10 mouse cellular contexts compared by ENCODE assay signal in the genomic region with DNA sequence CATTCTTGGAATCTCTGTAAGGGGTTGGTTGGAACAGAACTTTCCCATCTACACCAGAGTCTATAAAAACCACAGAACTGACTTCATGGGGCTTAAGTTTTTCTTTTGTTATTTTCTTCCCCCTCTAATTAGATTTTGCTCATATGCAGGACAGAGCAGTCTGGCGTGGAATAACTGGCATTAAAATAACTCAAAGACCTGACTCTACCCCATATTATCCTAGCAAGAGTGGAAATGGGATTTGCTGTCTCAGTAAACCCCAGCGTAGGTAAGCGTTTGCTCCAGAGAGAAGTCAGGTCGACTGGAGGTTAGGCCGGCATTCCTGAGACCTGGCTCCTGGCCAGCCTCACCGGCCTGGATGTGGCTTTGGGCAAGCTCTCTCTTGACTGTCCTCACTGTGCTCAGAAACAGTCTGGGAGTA.
DNase-seq lines count a peak whose midpoint lies in the region; ATAC-seq and TF ChIP-seq lines count a peak whose summit lies in the region.
"Had no signal": no experiment of that assay in that cellular context is flagged by ENCODE, and none has a peak within 500 bp of the region (broad histone marks: within the 10 kb centered on the region; RNA-seq: fewer than 3 reads in every experiment).

No protein-coding gene starts in this region.

- TF ChIP-seq CTCF in cerebellum, adult 2 months (IDR thresholded peaks at IDR 0.05; ENCODE audit: borderline replicate concordance, insufficient read depth, low read depth, low read length): no peak

- TF ChIP-seq POLR2A in cerebellum, adult 2 months (IDR thresholded peaks at IDR 0.05; ENCODE audit: borderline replicate concordance, insufficient read depth, low read length): no peak

- intact Hi-C loops in left cerebral cortex, postnatal 36 days (cut with DNase I): no loop called here

- no peak overlapping the region for H3K27ac ChIP-seq in cerebellum, adult 2 months (ENCODE audit: insufficient read depth, low read length)
- peak overlapping the region; percentile 50; the same call in 1 of the 2 replicates for H3K27ac ChIP-seq in limb, embryonic 15.5 days
- no peak overlapping the region for H3K27ac ChIP-seq in hindbrain, embryonic 14.5 days
- H3K27ac ChIP-seq: forebrain, embryonic 12.5 days; liver, embryonic 15.5 days had no signal

- H3K36me3 ChIP-seq in limb, embryonic 15.5 days: no peaks in the 10 kb centered on the region
- no peaks in the 10 kb centered on the region for H3K36me3 ChIP-seq in hindbrain, embryonic 14.5 days (replicated peaks; ENCODE audit: control insufficient read depth, insufficient read depth)
- H3K36me3 ChIP-seq: forebrain, embryonic 12.5 days; liver, embryonic 15.5 days had no signal

- no peak for ATAC-seq in limb, embryonic 15.5 days (ENCODE audit: insufficient number of reproducible peaks, low FRiP score, low TSS enrichment, low read depth)
- no peak for ATAC-seq in hindbrain, embryonic 14.5 days (ENCODE audit: low FRiP score)

- H3K27me3 ChIP-seq in cerebellum, adult 2 months (ENCODE audit: control insufficient read depth, insufficient read depth, low read length): no peaks in the 10 kb centered on the region
- H3K27me3 ChIP-seq in limb, embryonic 15.5 days: no peaks in the 10 kb centered on the region
- H3K27me3 ChIP-seq in hindbrain, embryonic 14.5 days (ENCODE audit: control insufficient read depth, insufficient read depth, low read length): no peaks in the 10 kb centered on the region
- H3K27me3 ChIP-seq: forebrain, embryonic 12.5 days; liver, embryonic 15.5 days had no signal

- H3K9me3 ChIP-seq in limb, embryonic 15.5 days: no peaks in the 10 kb centered on the region
- no peaks in the 10 kb centered on the region for H3K9me3 ChIP-seq in hindbrain, embryonic 14.5 days (ENCODE audit: control insufficient read depth, low read length)
- H3K9me3 ChIP-seq: forebrain, embryonic 12.5 days; liver, embryonic 15.5 days had no signal

- DNase-seq in cerebellum, adult 2 months: peak; percentile 39 to 43
- DNase-seq in cerebellum, postnatal 4 days (ENCODE audit: low spot score in 2 of 2): no peak
- peak; percentile 64 for DNase-seq in Muller cell, postnatal 12 days (ENCODE audit: inconsistent ontology term)
- DNase-seq in forelimb bud, embryonic 11.5 days (ENCODE audit: low read depth, low spot score): peak; percentile 9
- DNase-seq in left cerebral cortex, postnatal 36 days (ENCODE audit: low spot score in 2 of 2): no peak
- DNase-seq in ovary, postnatal 36 days (ENCODE audit: low spot score): no peak
- no peak for DNase-seq in hindbrain, embryonic 14.5 days (ENCODE audit: low spot score)

- no peak overlapping the region for H3K4me3 ChIP-seq in cerebellum, adult 2 months (replicated peaks; ENCODE audit: insufficient read depth, low read depth, low read length)
- no peak overlapping the region for H3K4me3 ChIP-seq in limb, embryonic 15.5 days
- no peak overlapping the region for H3K4me3 ChIP-seq in hindbrain, embryonic 14.5 days (replicated peaks; ENCODE audit: low read length)
- H3K4me3 ChIP-seq: forebrain, embryonic 12.5 days; liver, embryonic 15.5 days had no signal

- H3K4me1 ChIP-seq in cerebellum, adult 2 months (ENCODE audit: control insufficient read depth, insufficient read depth, low read length): peaks cover 4% of the 10 kb centered on the region
- peaks cover 37% of the 10 kb centered on the region for H3K4me1 ChIP-seq in limb, embryonic 15.5 days
- H3K4me1 ChIP-seq in hindbrain, embryonic 14.5 days (replicated peaks; ENCODE audit: control insufficient read depth, insufficient read depth, low read length): no peaks in the 10 kb centered on the region
- H3K4me1 ChIP-seq: forebrain, embryonic 12.5 days; liver, embryonic 15.5 days had no signal

- 43% methylated on average over 6 of the region's 6 CpGs for WGBS in cerebellum, adult 2 months
- WGBS in limb, embryonic 15.5 days: 13% methylated on average over 6 of the region's 6 CpGs
- WGBS in hindbrain, embryonic 14.5 days: 78% methylated on average over 6 of the region's 6 CpGs

- H3K9ac ChIP-seq in limb, embryonic 15.5 days: no peak overlapping the region
- H3K9ac ChIP-seq in hindbrain, embryonic 14.5 days: no peak overlapping the region
- H3K9ac ChIP-seq: forebrain, embryonic 12.5 days; liver, embryonic 15.5 days had no signal

- no peak overlapping the region for H3K4me2 ChIP-seq in limb, embryonic 15.5 days
- H3K4me2 ChIP-seq in hindbrain, embryonic 14.5 days (replicated peaks): no peak overlapping the region
- H3K4me2 ChIP-seq: forebrain, embryonic 12.5 days; liver, embryonic 15.5 days had no signal

Comparison
In these comparisons a context has a peak if more than half of its experiments do, and no peak if none do; other contexts are left out.
1. DNase-seq: peak in cerebellum, adult 2 months (2 of 2), Muller cell, postnatal 12 days (single experiment) and forelimb bud, embryonic 11.5 days (single experiment); none in cerebellum, postnatal 4 days (0 of 2), left cerebral cortex, postnatal 36 days (0 of 2), ovary, postnatal 36 days (single experiment) and hindbrain, embryonic 14.5 days (single experiment).